Mouse (Mus musculus): Measurements from ENCODE around the gene Slc41a1.

GRCm38 (mm10) chr1:131890043-131890658, 62.9 kb downstream of the Slc41a1 start:
- no peak for TF ChIP-seq POLR2A (IDR thresholded peaks at IDR 0.05; ENCODE audit: control insufficient read depth, extremely low read depth, insufficient read depth, low read length, poor library complexity)
- no peak for TF ChIP-seq CTCF (IDR thresholded peaks at IDR 0.05; ENCODE audit: borderline replicate concordance, control insufficient read depth, extremely low read depth, insufficient read depth, low read length, poor library complexity)

All from thymus, adult 2 months (tissue).